Mouse (Mus musculus) CH12.LX (cell line): Measurements from ENCODE around the gene Vamp8.

Experiments
- BHLHE40 ChIP-seq: IDR thresholded peaks from 2 replicates; pipeline ENCODE4 v1.6.1; 2011; ENCODE audit warnings: mild to moderate bottlenecking, low read depth, low read length, improper control_type of control experiment
- CHD1 ChIP-seq: IDR thresholded peaks from 2 replicates; pipeline ENCODE4 v1.6.1; 2012; ENCODE audit warnings: low read depth, low read length, improper control_type of control experiment, inconsistent platforms
- CTCF ChIP-seq, 2 experiments: IDR thresholded peaks in 1 of 2; conservative IDR thresholded peaks in 1 of 2; 2 replicates each; pipeline ENCODE4 v1.5.1; 2011 to 2012; ENCODE audit warnings: low read depth in 2 of 2, low read length in 2 of 2, improper control_type of control experiment in 1 of 2, inconsistent platforms in 1 of 2, mild to moderate bottlenecking in 1 of 2, moderate library complexity in 1 of 2
- E2F4 ChIP-seq: IDR thresholded peaks from 2 replicates; pipeline ENCODE4 v1.6.1; 2011; ENCODE audit warnings: low read depth, low read length, improper control_type of control experiment; ENCODE audit not compliant: insufficient replicate concordance
- EP300 ChIP-seq: IDR thresholded peaks from 2 replicates; pipeline ENCODE4 v1.6.1; 2011; ENCODE audit warnings: low read length, improper control_type of control experiment
- MAFK ChIP-seq: IDR thresholded peaks from 2 replicates; pipeline ENCODE4 v1.6.1; 2011; ENCODE audit warnings: low read length, improper control_type of control experiment; ENCODE audit not compliant: insufficient replicate concordance
- MAX ChIP-seq: IDR thresholded peaks from 2 replicates; pipeline ENCODE4 v1.6.1; 2011; ENCODE audit warnings: low read length, improper control_type of control experiment
- MAZ ChIP-seq: IDR thresholded peaks from 2 replicates; pipeline ENCODE4 v1.6.1; 2012; ENCODE audit warnings: low read depth, mild to moderate bottlenecking, inconsistent platforms, low read length, improper control_type of control experiment, moderate library complexity
- MEF2A ChIP-seq: IDR thresholded peaks from 2 replicates; pipeline ENCODE4 v1.6.1; 2014; ENCODE audit warnings: low read depth, mild to moderate bottlenecking, inconsistent platforms, low read length, improper control_type of control experiment, borderline replicate concordance
- MXI1 ChIP-seq: IDR thresholded peaks from 2 replicates; pipeline ENCODE4 v1.6.1; 2011; ENCODE audit warnings: mild to moderate bottlenecking, low read depth, low read length, improper control_type of control experiment
- POLR2A ChIP-seq: IDR thresholded peaks from 2 replicates; pipeline ENCODE4 v1.6.1; 2011; ENCODE audit warnings: low read depth, mild to moderate bottlenecking, improper control_type of control experiment, low read length
- RAD21 ChIP-seq: IDR thresholded peaks from 2 replicates; pipeline ENCODE4 v1.6.1; 2011; ENCODE audit warnings: low read depth, mild to moderate bottlenecking, low read length, improper control_type of control experiment, moderate library complexity
- ZC3H11A ChIP-seq: IDR thresholded peaks from 2 replicates; pipeline ENCODE4 v1.6.1; 2012; ENCODE audit warnings: low read depth, mild to moderate bottlenecking, inconsistent platforms, low read length, improper control_type of control experiment

DNA sequence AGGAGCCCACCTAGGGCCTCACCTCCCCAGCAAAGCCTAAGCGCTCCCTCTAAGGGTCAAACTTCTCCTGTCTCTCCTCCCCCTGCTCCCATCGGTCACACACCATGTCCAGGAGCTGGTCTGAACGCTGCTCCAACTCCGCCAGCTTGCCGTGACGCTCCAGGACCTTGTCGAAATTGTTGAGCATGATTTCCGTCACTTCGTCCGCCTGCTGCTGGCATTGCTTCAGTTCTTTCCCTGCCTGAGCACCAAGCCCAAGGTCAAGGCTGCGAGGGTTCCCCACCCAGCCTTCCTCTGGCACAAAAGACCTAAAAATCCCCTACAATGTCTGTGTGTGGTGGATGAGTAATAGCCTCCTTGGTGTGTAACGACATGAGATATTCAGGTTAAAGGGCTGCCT, 20.4 kb downstream of the Vamp8 start:
- TF ChIP-seq CTCF (conservative IDR thresholded peaks at IDR 0.05 in 1 of 2, IDR thresholded peaks at IDR 0.05 in 1 of 2; ENCODE audit: low read depth in 2 of 2, low read length in 2 of 2) (no peak), POLR2A (no peak), RAD21 (no peak), MXI1 (no peak), ZC3H11A (no peak), BHLHE40 (no peak), MAFK (no peak), MEF2A (no peak), EP300 (no peak), MAZ (no peak), CHD1 (no peak), E2F4 (no peak), MAX (no peak)
